Mouse (Mus musculus): ENCODE measurements at regions not wholly inside any gene's neighbourhood (a gene's known extent, or its start where the extent isn't known, plus 50 kb on each side); places are given as distances from the start of the nearest gene placed in this dataset.

GRCm38 (mm10) chr12:59521946-59522345, 302.4 kb upstream of the Fbxo33 start:
- TF ChIP-seq CEBPB (IDR thresholded peaks at IDR 0.05; ENCODE audit: insufficient read depth, poor library complexity, severe bottlenecking) (no peak), SRF (IDR thresholded peaks at IDR 0.05; ENCODE audit: control insufficient read depth, insufficient read length, low read depth) (no peak), REST (IDR thresholded peaks at IDR 0.05; ENCODE audit: insufficient read depth, insufficient read length) (no peak), TCF3 (IDR thresholded peaks at IDR 0.05; ENCODE audit: insufficient read length, low read depth) (no peak), POLR2AphosphoS2 (IDR thresholded peaks at IDR 0.05; ENCODE audit: insufficient read length, low read depth) (no peak), TCF12 (IDR thresholded peaks at IDR 0.05; ENCODE audit: insufficient read depth, poor library complexity, severe bottlenecking) (no peak), MYOG (IDR thresholded peaks at IDR 0.05; ENCODE audit: control insufficient read depth in 1 of 3, insufficient read depth in 1 of 3, insufficient read length in 2 of 3, low read depth in 2 of 3) (no peak), USF1 (IDR thresholded peaks at IDR 0.05; ENCODE audit: low read depth) (no peak), MYOD1 (IDR thresholded peaks at IDR 0.05; ENCODE audit: control insufficient read depth in 1 of 3, insufficient read length in 2 of 3, low read depth in 2 of 3) (no peak), MAX (IDR thresholded peaks at IDR 0.05; ENCODE audit: low read depth) (no peak), E2F4 (IDR thresholded peaks at IDR 0.05; ENCODE audit: insufficient read depth) (no peak), POLR2A (IDR thresholded peaks at IDR 0.05; ENCODE audit: insufficient read length, low read depth) (no peak)
- Histone ChIP-seq H3K36me3 (ENCODE audit: control insufficient read depth, insufficient read depth) (no peaks in the 10 kb centered on the region), H3ac (ENCODE audit: control insufficient read depth, insufficient read length) (no peak overlapping the region), H3K79me2 (ENCODE audit: control insufficient read depth, insufficient read depth) (no peaks in the 10 kb centered on the region), H3K27me3 (ENCODE audit: control insufficient read depth, insufficient read depth, insufficient read length) (no peaks in the 10 kb centered on the region), H3K4me2 (ENCODE audit: low read depth) (no peak overlapping the region), H3K4me3 (no peak overlapping the region)

DNA sequence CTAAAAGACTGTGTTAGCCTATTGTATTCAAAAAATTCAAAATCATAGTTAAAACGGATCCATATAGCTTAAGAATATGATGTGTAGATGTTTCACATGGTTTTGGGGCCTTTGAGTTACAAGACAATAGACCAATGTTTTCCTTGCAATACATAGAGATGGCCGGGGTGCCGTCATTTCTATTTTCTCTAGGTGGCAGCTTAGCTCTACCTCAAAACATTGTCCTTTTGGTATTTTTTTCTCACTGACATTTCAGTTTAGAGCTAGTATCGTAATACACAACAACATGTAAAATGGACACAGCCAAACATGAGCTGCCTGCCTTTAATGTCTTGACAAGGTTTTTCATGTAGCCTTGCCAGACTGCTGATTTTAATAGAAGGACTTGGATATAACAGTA, 290.3 kb upstream of the Fbxo33 start:
- Histone ChIP-seq H3K27me3 (ENCODE audit: control insufficient read depth, insufficient read depth, insufficient read length) (no peaks in the 10 kb centered on the region), H3ac (ENCODE audit: control insufficient read depth, insufficient read length) (no peak overlapping the region), H3K79me2 (ENCODE audit: control insufficient read depth, insufficient read depth) (no peaks in the 10 kb centered on the region), H3K4me2 (ENCODE audit: low read depth) (no peak overlapping the region), H3K4me3 (no peak overlapping the region), H3K36me3 (ENCODE audit: control insufficient read depth, insufficient read depth) (no peaks in the 10 kb centered on the region)
- TF ChIP-seq TCF12 (IDR thresholded peaks at IDR 0.05; ENCODE audit: insufficient read depth, poor library complexity, severe bottlenecking), result no peak
- no peak for TF ChIP-seq MAX (IDR thresholded peaks at IDR 0.05; ENCODE audit: low read depth)

GRCm38 (mm10) chr12:59509175-59509574, 289.6 kb upstream of the Fbxo33 start:
- Histone ChIP-seq H3K27me3 (ENCODE audit: control insufficient read depth, insufficient read depth, insufficient read length) (no peaks in the 10 kb centered on the region), H3ac (ENCODE audit: control insufficient read depth, insufficient read length) (no peak overlapping the region), H3K36me3 (ENCODE audit: control insufficient read depth, insufficient read depth) (no peaks in the 10 kb centered on the region), H3K79me2 (ENCODE audit: control insufficient read depth, insufficient read depth) (no peaks in the 10 kb centered on the region), H3K4me2 (ENCODE audit: low read depth) (no peak overlapping the region), H3K4me3 (no peak overlapping the region)
- TF ChIP-seq TCF3 (IDR thresholded peaks at IDR 0.05; ENCODE audit: insufficient read length, low read depth) (no peak), TCF12 (IDR thresholded peaks at IDR 0.05; ENCODE audit: insufficient read depth, poor library complexity, severe bottlenecking) (no peak), SRF (IDR thresholded peaks at IDR 0.05; ENCODE audit: control insufficient read depth, insufficient read length, low read depth) (no peak), CEBPB (IDR thresholded peaks at IDR 0.05; ENCODE audit: insufficient read depth, poor library complexity, severe bottlenecking) (no peak), E2F4 (IDR thresholded peaks at IDR 0.05; ENCODE audit: insufficient read depth) (no peak), MYOG (IDR thresholded peaks at IDR 0.05; ENCODE audit: control insufficient read depth in 1 of 3, insufficient read depth in 1 of 3, insufficient read length in 2 of 3, low read depth in 2 of 3) (no peak), MYOD1 (IDR thresholded peaks at IDR 0.05; ENCODE audit: control insufficient read depth in 1 of 3, insufficient read length in 2 of 3, low read depth in 2 of 3) (no peak), POLR2AphosphoS2 (IDR thresholded peaks at IDR 0.05; ENCODE audit: insufficient read length, low read depth) (no peak), POLR2A (IDR thresholded peaks at IDR 0.05; ENCODE audit: insufficient read length, low read depth) (no peak)

DNA sequence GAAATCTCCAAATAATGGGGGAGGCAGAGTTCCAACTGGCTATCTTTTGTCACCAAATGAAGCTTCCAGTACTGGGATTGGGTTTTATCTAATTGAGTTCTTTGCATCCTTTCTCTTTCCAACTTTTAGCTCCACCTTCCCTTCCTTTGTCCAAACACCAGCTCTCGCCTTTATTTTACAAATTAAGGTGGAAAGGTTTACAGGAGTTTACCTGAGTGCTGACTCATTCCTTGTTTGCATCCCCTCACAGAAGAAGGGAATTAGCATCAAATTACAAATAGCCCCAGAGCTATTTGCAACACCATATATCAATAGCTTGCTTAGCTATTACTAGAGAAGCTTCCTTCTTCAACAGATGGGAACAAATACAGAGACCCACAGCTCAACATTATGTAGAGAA, 287.9 kb upstream of the Fbxo33 start:
- H3K27me3 ChIP-seq (ENCODE audit: control insufficient read depth, insufficient read depth, insufficient read length), result no peaks in the 10 kb centered on the region
- TF ChIP-seq MAX (IDR thresholded peaks at IDR 0.05; ENCODE audit: low read depth) (no peak), E2F4 (IDR thresholded peaks at IDR 0.05; ENCODE audit: insufficient read depth) (no peak), POLR2A (IDR thresholded peaks at IDR 0.05; ENCODE audit: insufficient read length, low read depth) (no peak), USF1 (IDR thresholded peaks at IDR 0.05; ENCODE audit: low read depth) (no peak), MYOG (IDR thresholded peaks at IDR 0.05; ENCODE audit: control insufficient read depth in 1 of 3, insufficient read depth in 1 of 3, insufficient read length in 2 of 3, low read depth in 2 of 3) (no peak), REST (IDR thresholded peaks at IDR 0.05; ENCODE audit: insufficient read depth, insufficient read length) (no peak), SRF (IDR thresholded peaks at IDR 0.05; ENCODE audit: control insufficient read depth, insufficient read length, low read depth) (no peak), CEBPB (IDR thresholded peaks at IDR 0.05; ENCODE audit: insufficient read depth, poor library complexity, severe bottlenecking) (no peak), TCF3 (IDR thresholded peaks at IDR 0.05; ENCODE audit: insufficient read length, low read depth) (no peak), TCF12 (IDR thresholded peaks at IDR 0.05; ENCODE audit: insufficient read depth, poor library complexity, severe bottlenecking) (no peak), MYOD1 (IDR thresholded peaks at IDR 0.05; ENCODE audit: control insufficient read depth in 1 of 3, insufficient read length in 2 of 3, low read depth in 2 of 3) (no peak), POLR2AphosphoS2 (IDR thresholded peaks at IDR 0.05; ENCODE audit: insufficient read length, low read depth) (no peak)
- no peak overlapping the region for H3K4me2 ChIP-seq (ENCODE audit: low read depth)
- H3K79me2 ChIP-seq (ENCODE audit: control insufficient read depth, insufficient read depth), result no peaks in the 10 kb centered on the region
- no peaks in the 10 kb centered on the region for H3K36me3 ChIP-seq (ENCODE audit: control insufficient read depth, insufficient read depth)
- H3ac ChIP-seq (ENCODE audit: control insufficient read depth, insufficient read length), result no peak overlapping the region
- no peak overlapping the region for H3K4me3 ChIP-seq

DNA sequence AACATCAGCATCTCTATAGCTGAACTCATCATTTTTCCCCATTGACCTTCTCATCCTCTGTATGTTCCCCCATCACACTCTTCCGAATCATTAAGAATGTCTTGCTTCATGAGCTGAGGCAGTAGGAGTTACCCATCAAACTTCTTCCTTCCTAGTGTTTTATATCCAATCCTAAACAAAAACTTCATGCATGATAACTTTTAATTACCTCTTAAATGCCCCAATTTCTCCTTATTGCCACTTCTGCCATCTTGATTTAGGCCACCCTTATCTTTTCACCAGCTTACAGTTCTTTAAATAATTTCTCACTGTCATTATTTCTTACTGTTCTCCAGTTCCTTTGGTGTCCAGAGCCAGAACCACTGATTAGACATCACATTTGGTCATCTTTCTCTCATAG, 277.9 kb upstream of the Fbxo33 start:
- Histone ChIP-seq H3K27me3 (ENCODE audit: control insufficient read depth, insufficient read depth, insufficient read length) (no peaks in the 10 kb centered on the region), H3ac (ENCODE audit: control insufficient read depth, insufficient read length) (no peak overlapping the region), H3K79me2 (ENCODE audit: control insufficient read depth, insufficient read depth) (no peaks in the 10 kb centered on the region), H3K36me3 (ENCODE audit: control insufficient read depth, insufficient read depth) (no peaks in the 10 kb centered on the region), H3K4me2 (ENCODE audit: low read depth) (no peak overlapping the region), H3K4me3 (no peak overlapping the region)
- TF ChIP-seq E2F4 (IDR thresholded peaks at IDR 0.05; ENCODE audit: insufficient read depth) (no peak), TCF3 (IDR thresholded peaks at IDR 0.05; ENCODE audit: insufficient read length, low read depth) (no peak), CEBPB (IDR thresholded peaks at IDR 0.05; ENCODE audit: insufficient read depth, poor library complexity, severe bottlenecking) (no peak), TCF12 (IDR thresholded peaks at IDR 0.05; ENCODE audit: insufficient read depth, poor library complexity, severe bottlenecking) (no peak), POLR2AphosphoS2 (IDR thresholded peaks at IDR 0.05; ENCODE audit: insufficient read length, low read depth) (no peak), REST (IDR thresholded peaks at IDR 0.05; ENCODE audit: insufficient read depth, insufficient read length) (no peak), SRF (IDR thresholded peaks at IDR 0.05; ENCODE audit: control insufficient read depth, insufficient read length, low read depth) (no peak), MYOG (IDR thresholded peaks at IDR 0.05; ENCODE audit: control insufficient read depth in 1 of 3, insufficient read depth in 1 of 3, insufficient read length in 2 of 3, low read depth in 2 of 3) (no peak), USF1 (IDR thresholded peaks at IDR 0.05; ENCODE audit: low read depth) (no peak), POLR2A (IDR thresholded peaks at IDR 0.05; ENCODE audit: insufficient read length, low read depth) (no peak), MAX (IDR thresholded peaks at IDR 0.05; ENCODE audit: low read depth) (no peak), MYOD1 (IDR thresholded peaks at IDR 0.05; ENCODE audit: control insufficient read depth in 1 of 3, insufficient read length in 2 of 3, low read depth in 2 of 3) (no peak)

Data from myocyte (in vitro differentiated cells).